Mouse (Mus musculus): Measurements from ENCODE around the gene Hic1.

Hic1 gene

DNA sequence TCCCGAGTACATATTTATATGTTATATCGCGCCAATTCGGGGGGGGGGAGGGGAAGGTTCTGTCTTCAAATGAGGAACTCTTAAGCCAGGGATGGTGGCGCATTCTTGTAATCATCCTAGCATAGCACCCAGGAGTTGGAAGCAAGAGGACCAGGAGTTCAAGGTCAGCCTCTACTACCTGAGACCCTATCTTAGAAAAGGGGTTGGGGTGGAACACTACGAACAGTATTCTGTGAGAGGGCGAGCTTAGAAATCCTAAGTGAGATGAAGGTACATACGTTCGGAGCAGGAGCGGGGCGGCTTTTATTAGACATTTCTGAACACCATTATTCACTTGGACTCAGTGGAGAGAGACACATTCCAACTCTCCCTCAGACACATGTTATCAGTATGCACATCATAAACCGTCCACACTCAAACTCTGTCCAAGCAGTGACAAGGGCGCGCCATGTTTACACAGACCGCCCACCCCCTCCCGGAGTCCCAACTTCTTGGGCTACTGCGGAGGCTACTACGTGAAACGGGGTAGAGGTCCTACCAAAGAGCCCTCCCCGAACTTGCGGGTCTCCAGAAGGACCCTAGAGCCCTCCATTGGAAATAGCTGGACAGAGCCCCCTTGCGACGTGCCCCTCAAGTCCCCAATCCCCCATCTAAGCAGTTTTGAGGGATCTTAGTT, at the start of gene Hic1:
Gene Hic1, minus strand, starts transcription at position 115 of the 676 bp plus-strand sequence.
- DNase-seq (ENCODE audit: low spot score) = no peak

DNA sequence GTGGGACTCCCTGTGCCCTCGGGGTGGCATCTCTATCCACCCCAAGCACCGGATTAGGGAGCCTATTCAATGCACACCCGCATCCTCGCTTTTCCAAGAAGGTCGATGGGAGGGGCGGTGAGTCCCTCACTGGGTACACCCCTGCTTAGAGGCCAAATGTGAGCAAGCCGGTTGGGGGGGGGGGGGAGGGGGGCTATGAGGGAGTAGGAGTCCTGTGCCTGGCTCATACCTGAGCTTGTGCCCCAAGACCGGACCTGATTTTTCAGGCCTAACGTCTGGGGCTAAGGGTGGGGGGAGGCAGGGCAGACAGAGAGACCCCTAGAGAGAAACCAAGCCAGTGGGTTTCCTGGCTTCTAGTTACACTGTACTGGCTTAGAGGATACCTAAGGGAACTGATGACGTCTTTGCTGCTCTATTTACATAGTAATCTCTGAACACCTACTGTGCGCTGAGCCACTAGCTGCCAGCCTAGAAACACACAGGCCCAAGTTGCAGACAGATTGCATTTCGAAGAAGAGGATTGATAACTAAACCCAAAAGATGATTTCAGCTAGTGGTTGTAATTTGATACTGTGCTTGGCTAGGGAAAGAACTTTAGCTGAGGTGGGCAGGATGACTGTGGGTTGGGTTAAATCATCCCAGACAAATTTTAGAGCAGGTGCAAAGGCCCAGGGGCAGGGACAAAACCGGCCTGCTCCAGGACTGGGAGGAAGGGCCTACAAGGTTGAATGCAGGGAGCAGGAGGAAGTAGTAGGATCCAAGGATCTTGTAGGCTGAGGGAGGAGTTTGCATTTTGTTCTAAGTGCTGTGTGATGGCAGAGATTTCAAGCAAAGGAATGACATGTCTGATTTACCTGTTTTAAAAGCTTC, 45.0 kb upstream of the Hic1 start:
- no peak for DNase-seq (ENCODE audit: low spot score)

DNA sequence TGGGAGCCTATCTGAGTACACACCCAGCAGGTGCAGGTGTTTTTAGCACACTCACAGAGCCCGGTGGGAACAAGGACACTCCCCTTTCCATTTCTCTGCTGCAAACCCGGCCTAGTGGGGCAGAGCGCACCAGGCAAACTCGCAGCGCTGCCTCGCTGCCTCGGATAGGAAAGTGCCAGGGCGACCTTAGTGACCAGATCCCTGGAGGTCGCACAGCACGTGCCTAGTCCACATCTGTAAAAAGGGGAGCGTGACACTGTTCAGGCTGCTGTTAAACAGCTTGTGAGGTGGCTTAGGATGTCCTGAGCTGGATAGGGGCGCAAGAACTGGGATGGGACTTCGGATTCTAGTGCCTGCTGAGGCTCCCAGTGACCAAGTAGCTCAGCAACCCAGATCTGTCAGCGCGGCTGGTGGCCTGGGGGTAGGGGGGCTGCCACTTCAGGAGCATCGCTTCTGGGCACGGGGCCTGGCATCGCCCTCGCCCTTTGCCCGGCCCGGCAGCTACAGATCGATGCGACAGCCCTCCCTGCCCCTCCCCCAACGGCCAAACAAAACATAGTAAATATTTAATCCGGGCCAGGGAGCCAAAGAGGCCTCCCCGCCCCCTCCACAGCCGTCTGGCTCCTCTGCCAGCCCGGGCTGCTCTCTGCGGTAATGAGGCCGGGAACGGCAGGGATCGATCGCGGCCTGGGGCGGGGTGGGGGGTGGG, 44.2 kb upstream of the Hic1 start:
- DNase-seq (ENCODE audit: low spot score) = no peak

DNA sequence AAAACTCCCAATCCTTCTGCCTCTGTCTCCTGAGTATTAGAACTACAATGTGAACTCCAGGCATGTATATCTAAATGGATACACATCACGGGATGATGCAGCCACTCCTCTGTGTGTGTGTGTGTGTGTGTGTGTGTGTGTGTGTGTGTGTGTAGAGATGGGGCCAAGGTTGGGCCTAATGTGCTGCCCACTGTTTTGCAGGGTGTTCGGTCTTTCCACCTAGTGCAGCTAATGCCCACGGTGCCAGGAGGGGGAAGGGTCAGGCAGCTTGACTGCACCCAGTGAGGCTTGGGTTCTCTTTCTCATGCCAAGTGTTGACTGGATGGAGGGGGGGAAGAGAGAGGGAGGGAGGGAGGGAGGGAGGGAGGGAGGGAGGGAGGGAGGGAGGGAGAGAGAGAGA, 43.6 kb upstream of the Hic1 start:
- no peak for DNase-seq (ENCODE audit: low spot score)

DNA sequence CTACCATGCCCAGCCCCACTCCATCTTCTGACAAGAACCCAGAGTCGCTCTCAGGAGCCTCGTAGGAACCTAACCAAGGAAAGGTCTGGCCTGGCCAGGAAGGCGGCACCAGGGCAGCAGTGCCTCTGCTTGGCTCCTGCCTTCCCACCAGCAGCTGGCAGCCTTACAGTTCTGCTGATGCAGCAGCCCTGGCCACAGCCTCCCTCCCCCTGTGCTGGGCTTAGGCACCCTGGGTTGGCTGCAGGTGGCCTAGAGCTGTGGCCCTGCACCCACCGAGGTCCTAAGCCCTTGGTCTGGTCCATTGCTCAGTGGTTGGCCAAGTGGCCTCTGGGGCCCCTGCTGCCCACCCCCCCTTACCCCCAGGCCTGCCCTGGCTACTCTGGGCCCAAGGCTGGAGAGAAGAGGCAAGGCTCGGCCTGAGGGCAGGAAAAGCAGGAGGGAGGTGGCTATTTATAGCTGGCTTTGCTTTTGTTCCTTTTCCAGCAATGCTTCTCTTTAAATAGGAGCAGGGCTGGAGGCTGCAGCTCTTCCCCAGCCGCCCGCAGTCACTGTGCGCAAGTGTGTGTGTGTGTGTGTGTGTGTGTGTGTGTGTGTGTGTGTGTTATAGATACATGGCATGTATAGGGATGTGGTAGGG, 42.8 kb upstream of the Hic1 start:
- DNase-seq (ENCODE audit: low spot score) = no peak

DNA sequence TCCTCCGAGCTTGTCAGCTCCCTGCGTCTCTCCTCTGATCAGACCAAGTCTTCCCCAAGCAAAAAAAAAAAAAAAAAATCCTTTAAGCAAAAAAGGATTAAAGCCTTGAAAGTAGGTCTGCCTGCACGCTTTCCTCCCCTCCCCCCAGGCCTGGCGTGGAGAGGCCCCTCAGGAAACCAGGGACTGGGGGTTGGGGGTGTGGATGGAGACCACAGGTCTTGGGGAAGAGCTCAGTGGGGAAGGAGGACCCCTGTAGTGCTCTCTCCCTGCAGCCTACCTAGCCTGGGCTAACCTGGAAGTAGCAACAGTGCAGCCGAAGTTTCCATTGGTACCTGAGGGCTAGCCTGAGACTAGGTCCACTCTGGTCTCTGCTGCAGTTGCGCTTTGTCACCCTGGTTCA, 41.4 kb upstream of the Hic1 start:
- no peak for DNase-seq (ENCODE audit: low spot score)

DNA sequence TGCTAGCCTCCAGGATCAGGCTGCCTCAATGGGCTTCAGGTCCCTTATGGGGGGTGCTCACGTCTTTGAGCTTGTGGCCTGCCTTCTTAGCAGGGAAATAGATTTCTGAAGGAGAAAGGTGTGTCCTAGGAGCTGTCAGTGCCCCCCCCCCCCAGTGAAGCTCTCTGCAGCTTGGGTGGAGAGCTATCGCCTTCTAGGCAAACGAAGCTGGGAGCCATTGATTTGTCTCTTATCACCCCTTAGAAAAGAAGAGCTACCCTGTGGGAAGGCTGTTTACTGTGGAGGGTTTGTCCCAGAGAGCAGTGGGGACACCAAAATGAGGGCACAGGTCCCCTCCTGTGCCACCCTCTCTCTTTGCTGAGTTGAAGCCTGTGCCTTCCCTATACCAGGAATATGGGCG, 40.8 kb upstream of the Hic1 start:
- DNase-seq (ENCODE audit: low spot score) = no peak

DNA sequence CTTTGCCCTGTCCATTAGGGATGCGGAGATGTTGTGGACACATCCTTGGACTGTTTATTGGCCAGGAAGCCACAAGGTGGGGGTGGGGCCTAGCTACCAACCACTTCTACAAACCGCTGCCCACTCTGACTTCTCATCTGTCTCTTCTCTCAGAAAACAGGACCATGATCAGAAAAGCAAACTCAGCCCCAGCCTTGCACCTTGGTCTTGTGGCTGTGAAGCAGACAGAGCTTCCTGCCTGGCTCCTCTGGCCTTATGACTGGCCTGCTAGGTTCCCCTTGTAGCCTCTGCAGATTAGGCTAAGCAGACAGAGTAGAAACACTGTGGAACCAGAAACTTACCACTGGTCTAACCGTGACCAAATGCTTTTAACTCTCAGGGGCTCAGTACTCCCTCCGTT, 40.0 kb upstream of the Hic1 start:
- no peak for DNase-seq (ENCODE audit: low spot score)

DNA sequence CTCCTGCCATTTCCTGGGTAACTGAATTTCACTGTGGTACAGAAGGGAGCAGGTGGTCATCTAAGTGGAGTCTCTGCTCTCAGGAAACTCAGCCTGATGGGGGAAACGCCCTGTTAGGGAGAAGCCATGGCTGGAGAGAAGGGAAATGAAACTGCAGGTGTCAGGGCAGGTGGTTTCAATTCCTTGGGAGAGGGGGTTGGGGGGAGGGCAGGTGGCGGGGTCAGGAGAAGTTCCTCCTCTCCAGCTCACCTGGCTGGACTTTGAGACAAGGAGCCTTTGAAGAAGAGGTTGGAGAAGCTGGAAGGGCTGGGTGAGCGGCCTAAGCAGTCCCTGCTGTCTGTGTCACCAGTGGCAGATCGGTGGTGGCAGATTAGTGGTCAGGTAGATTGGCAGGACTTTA, 37.0 kb upstream of the Hic1 start:
- no peak for DNase-seq (ENCODE audit: low spot score)

DNA sequence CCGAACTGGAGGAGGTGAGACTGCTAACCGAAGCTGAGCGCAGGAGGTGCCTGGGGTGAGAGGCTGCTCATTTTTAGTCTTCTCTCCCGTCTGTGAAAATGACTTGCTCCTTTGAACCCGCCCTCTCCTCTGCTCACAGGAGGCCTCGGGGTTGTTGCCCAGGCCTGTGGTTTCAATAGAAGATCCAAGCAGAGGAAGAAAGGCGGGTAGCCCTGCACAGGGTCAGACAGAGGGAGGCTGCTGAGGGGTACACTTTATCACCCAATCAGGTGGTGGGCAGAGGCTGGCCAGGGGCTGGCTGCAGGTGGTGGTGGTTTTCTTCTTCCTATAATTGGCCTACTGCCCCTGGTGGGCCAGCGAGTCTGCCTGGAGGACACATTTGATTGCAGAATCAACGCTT, 35.2 kb upstream of the Hic1 start:
- no peak for DNase-seq (ENCODE audit: low spot score)

DNA sequence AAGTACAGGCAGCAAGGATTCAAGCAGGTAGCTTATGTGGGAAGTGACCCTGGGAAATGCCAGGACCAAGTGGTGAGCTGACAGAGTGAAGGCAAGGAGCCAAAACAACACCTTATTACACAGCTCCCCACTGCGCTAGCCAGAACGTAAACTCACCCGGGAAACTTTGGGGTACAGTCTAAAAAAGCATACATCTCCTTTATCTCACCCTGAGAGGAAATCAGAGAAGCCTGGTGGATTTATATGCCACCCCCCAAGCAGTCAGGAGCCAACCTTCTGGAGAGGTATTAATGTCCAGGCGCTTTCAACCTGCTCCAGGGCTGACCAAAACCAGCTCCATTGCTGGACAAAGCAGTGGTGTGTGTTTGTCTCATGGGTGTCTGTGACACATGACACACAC, 34.6 kb upstream of the Hic1 start:
- no peak for DNase-seq (ENCODE audit: low spot score)

DNA sequence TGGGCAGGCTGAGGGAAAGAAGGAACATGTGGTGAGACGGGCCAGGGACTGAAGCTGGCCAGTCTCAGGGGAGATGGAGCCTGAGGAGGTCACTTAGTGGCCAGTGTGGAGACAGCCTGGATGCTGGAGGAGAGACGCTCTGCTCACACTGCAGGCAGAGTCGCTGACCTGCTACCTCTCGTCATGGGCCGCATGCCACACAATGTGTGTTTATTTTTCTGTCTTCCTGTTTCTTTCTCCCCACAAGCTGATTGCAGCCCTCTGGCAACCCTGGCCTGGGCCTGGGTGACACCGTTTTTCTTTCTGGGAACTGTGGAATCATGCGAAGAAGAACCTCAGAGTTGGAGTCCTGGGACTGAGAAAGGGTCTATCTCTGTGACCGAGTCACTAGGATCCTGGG, 32.4 kb upstream of the Hic1 start:
- no peak for DNase-seq (ENCODE audit: low spot score)

DNA sequence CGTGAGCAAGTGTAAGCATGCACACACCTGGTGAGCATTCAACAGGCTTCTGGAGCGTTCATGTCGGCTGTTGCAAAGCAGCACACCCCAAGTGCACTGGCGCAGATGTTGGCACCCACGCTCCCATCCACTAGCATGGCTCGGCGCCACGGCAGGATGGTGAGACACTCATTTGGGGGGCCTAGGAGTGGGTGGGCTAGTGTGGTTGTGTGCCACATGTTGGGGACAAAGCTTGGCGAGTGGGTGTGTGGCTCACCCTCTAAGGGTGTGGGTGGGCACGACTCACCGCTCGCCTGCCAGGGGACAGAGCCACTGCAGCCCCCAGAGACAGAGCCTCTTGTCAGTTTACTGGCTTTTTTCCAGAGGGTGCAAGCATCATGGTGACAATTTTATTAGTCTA, 31.6 kb upstream of the Hic1 start:
- DNase-seq (ENCODE audit: low spot score) = no peak

DNA sequence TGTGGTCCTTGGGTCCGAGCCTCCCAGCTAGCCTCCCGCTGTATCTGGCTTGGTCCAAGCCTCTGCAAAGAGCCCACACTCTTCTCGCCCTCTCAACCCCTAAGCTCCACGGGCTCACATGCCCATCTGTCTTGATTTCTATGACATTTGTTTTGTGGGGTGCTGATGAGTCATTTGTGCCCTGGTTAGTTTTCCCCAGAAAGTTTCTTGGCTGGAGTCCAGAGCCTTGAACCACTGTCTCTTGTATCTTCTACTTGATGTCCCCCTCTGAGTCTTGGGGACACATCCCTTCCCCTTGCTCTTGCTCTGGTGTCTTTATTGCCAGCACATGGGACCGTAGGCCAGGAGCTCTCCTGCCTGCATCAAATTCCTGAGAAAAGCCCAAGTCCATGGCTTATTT, 30.6 kb upstream of the Hic1 start:
- DNase-seq (ENCODE audit: low spot score) = no peak

DNA sequence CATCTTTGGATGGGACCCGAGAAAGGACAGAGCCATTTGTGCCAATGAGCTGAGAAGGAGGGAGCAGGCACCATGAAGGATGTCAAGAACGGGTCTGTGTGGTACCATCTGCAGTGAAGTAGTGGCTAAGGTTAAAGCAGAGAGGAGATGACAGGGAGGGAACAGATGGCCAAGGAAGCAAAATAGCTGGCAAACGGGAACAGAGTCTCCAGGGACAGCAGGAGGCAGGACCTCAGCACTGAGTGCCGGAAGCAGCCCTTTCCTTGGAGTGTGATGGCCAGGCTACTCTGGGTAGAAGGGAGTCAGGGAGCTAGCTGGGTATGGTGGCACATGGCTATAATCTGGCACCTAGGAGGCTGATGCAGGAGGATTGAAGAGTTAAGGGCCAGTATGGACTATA, 29.5 kb upstream of the Hic1 start:
- DNase-seq (ENCODE audit: low spot score) = no peak

DNA sequence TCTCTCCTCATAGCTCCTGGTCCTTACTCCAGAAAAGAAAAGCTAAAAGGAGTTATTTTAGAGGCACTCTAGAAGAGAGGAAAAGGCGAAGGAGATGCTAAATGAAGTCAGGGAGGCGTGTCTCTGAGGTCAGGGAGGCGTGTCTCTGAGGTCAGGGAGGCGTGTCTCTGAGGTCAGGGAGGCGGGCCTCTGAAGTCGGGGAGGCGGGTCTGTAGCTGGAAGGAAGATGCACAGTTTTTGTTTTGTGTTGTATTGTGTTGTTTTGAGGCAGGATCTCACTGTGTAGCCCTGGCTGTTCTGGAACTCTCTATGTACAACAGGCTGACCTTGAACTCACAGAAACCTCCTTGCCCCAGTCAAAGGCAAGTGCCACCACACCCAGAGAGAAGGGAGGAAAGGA, 28.6 kb upstream of the Hic1 start:
- no peak for DNase-seq (ENCODE audit: low spot score)

DNA sequence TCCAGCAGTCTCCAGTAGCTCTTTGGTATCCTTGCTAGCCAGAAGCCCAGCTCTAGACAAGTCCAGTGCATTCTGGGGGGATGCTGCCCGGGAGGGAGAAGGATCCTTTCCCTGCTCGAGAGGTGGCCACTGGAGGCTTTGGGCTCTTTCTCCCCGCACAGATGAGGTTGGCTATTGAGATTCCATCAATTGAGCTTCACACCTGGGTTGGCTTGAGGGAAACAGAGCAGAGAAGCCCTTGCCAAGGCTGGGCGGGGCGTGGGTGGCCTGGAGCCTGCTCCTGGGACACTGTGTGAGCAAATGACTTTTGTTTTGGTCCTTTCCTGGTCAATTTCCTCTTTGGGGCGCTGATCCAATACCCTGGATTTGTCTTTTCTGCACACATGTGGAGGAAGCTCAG, 26.8 kb upstream of the Hic1 start:
- DNase-seq (ENCODE audit: low spot score) = no peak

DNA sequence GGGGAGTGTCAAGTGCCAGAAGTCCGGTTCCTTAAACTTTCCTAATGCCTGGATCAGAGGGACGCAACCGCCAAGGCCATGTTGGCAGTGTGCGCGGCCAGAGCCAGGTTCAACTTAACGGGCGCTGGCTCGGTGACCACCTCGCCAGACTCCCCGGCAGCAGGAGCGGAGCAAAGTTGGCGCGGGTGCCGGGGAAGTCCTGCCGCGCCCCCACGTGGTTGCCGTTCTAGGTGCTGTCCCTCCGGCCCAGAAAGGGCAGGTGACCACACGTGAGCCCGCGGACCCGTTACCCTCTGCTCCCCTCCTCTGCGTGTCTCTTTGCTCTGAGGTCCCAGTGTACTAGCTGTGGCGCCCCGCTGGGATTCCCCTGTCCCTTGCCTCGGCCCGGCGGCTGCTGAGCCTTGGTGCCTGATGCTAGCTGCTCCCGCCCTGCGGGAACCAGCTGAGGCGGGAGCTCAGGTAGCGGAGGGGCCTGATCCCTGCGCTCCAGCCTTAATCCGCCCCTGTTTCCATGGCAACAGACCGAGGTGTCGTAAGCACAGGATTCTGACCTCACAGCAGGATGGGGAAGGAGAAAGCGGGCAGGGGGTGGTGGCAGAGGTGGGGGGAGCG, 25.6 kb upstream of the Hic1 start:
- no peak for DNase-seq (ENCODE audit: low spot score)

DNA sequence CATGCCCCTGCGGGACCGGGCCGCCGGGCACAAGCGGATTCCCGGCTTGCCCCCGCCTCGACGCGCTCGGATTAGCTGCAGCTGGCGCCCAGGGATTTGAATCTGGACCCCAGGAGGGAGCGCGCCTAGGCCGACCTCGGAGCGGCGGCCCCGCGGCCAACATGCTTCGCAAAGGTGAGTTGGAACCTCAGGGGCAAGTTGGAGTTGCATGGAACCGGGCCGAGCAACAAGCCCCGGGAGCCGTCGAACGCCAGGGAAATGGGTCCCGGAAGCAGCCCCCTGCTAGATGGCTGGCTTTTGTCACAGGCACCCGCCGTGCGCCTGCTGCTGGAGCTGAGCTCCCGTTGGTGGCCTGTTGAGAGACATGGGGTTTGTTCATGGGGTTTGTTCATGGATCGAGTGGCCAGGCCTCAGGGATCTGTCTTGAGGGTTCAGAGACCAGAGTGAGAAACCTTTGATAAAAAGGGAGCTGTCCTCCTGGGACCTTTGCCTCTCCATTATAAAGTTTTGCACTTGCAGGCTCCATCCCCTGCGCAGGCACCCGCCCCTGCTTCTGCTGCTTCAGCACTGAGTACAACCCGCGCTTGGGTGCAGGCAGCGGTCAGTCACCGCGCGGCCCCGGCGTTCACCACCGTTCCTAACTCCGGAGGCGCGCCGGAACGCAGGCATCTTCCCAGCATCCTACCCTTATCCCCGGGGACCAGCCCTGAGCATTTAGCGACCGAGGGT, 25.0 kb upstream of the Hic1 start:
- no peak for DNase-seq (ENCODE audit: low spot score)

DNA sequence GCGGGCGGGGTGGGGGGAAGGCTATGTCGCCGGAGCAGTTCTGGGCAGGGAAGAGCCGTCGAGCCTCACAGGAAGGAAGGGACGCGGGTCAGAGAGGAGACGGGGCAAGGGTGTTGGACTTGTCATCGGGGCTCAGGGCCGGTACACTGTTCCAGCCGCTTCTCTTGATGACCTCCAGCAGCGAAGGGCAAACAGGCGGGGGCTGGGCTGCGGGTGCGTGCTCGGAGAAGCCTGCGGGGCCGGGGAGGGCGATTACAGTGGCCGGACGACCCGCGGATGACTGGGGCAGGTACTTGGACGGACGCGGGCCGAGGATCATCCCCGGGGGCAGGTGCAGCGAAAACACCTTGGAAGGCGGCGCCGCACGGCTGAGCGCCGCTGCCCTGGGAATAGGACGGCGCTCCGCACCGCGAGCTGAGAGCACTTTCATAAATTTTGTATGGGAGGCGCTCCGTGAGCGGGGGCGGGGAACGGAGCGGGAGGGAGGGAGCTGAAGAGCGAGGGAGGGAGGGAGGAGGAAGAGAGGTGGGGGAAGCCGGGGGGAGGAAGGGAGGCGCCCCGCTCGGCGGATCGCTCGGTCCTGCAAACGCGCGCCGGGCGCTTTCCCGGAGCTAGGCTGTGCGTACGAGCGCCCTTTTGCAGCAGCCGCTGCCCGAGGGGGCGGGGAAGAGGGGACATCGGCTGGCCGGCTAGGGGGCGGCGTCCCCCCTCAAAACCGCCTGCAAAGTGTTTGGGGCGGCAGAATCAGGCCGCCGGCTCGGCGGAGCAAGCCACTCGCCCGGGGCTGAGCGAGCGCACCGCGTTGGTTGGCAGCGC, 24.1 kb upstream of the Hic1 start, which contains the start of gene Rtn4rl1:
Gene Rtn4rl1, plus strand, starts transcription at position 528 of the 816 bp plus-strand sequence.
- DNase-seq (ENCODE audit: low spot score) = no peak
